Mouse (Mus musculus) lung, embryonic 14.5 days (tissue): ENCODE measurements around the gene Mbl1. TPM values are rescaled to one million over a fixed set of nuclear protein-coding genes. Genes with fewer than 3 reads are reported as not detected.
A peak's percentile ranks its signal among the peaks of the same experiment; 100 is the strongest.

Experiments
- ATAC-seq: fragments of 200-750 bp; cut with Nextera tagmentation; 2 replicates; pipeline ENCODE4 v1.8.0; 2017; ENCODE audit warnings: mild to moderate bottlenecking, moderate TSS enrichment, moderate library complexity; ENCODE audit not compliant: insufficient read depth
- DNase-seq: peaks from one replicate; pipeline ENCODE4 v3.0.0-alpha.2; 2015
- H3K27ac ChIP-seq: fragments of 300-500 bp; sonication (generic); 2 replicates; pipeline ENCODE4 v1.5.1; 2014; ENCODE audit warnings: low read depth, mild to moderate bottlenecking, moderate library complexity
- H3K27me3 ChIP-seq: fragments of 300-500 bp; sonication (generic); 2 replicates; pipeline ENCODE4 v1.6.1; 2014; ENCODE audit warnings: low read length, control low read depth; ENCODE audit not compliant: insufficient read depth
- H3K36me3 ChIP-seq: fragments of 300-500 bp; sonication (generic); 2 replicates; pipeline ENCODE4 v1.6.1; 2014; ENCODE audit warnings: control low read depth; ENCODE audit not compliant: insufficient read depth
- H3K4me1 ChIP-seq: fragments of 300-500 bp; sonication (generic); 2 replicates; pipeline ENCODE4 v1.6.1; 2014; ENCODE audit warnings: antibody characterized with exemption, control low read depth; ENCODE audit not compliant: insufficient read depth
- H3K4me2 ChIP-seq: fragments of 300-500 bp; sonication (generic); 2 replicates; pipeline ENCODE4 v1.6.1; 2014; ENCODE audit warnings: mild to moderate bottlenecking
- H3K4me3 ChIP-seq: fragments of 300-500 bp; sonication (generic); 2 replicates; pipeline ENCODE4 v1.5.1; 2014; ENCODE audit warnings: low read depth, low read length
- H3K9ac ChIP-seq: fragments of 300-500 bp; sonication (generic); 2 replicates; pipeline ENCODE4 v1.6.1; 2014
- H3K9me3 ChIP-seq: fragments of 300-500 bp; sonication (generic); 2 replicates; pipeline ENCODE4 v1.6.1; 2016; ENCODE audit warnings: low read depth, low read length, control low read depth
- CTCF ChIP-seq: IDR thresholded peaks from 2 replicates; pipeline ENCODE4 v1.5.1; 2016; ENCODE audit warnings: antibody characterized with exemption, low read depth
- WGBS: fragments of 180-500 bp; shearing (Covaris S2); extraction: QIAGEN DNeasy Blood & Tissue Kit; methylation state at CpG from one replicate; pipeline ENCODE4 v1.1.7; 2014; 5-methylcytosine and 5-hydroxymethylcytosine counted together
- polyA plus RNA-seq: library from polyadenylated mRNA; unstranded; fragments of >200 nt; fragmentation: Nextera tagmentation; extraction: Ambion mirVana; gene quantifications from 2 replicates; pipeline ENCODE4 v1.2.1, GENCODE M21; 2014

Gene Mbl1
- polyA plus RNA-seq, 1 experiment from 2014 or later, result not detected

GRCm38 (mm10) chr14:41127997-41128396, 23.3 kb upstream of the Mbl1 start:
- Histone ChIP-seq H3K27me3 (no peaks in the 10 kb centered on the region), H3K4me2 (no peak overlapping the region), H3K36me3 (no peaks in the 10 kb centered on the region), H3K4me3 (no peak overlapping the region), H3K27ac (no peak overlapping the region), H3K9ac (no peak overlapping the region), H3K9me3 (no peaks in the 10 kb centered on the region), H3K4me1 (no peaks in the 10 kb centered on the region)
- ATAC-seq (no peak), DNase-seq (peak; percentile 73)
- 16% methylated on average over 4 of the region's 4 CpGs for WGBS
- peak; percentile 71 for TF ChIP-seq CTCF

GRCm38 (mm10) chr14:41131540-41131939, 19.7 kb upstream of the Mbl1 start, which contains the start of gene Sftpa1:
TSS of gene Sftpa1 (plus strand) at chr14:41131782.
- DNase-seq, result peak; percentile 5
- Histone ChIP-seq H3K4me2 (no peak within 1 kb of the TSS), H3K36me3 (no peaks in the 10 kb centered on the region), H3K9me3 (no peaks in the 10 kb centered on the region), H3K4me3 (no peak within 1 kb of the TSS), H3K27ac (no peak within 1 kb of the TSS), H3K4me1 (no peaks in the 10 kb centered on the region), H3K27me3 (no peaks in the 10 kb centered on the region), H3K9ac (no peak within 1 kb of the TSS)
- no peak for TF ChIP-seq CTCF
- peak; percentile 38; the same call in 1 of the 2 replicates for ATAC-seq
- 52% methylated on average over 7 of the region's 7 CpGs for WGBS

GRCm38 (mm10) chr14:41137006-41137405, 14.3 kb upstream of the Mbl1 start:
- no peak overlapping the region for H3K4me2 ChIP-seq
- no peaks in the 10 kb centered on the region for H3K9me3 ChIP-seq
- no peak for TF ChIP-seq CTCF
- H3K27ac ChIP-seq, result no peak overlapping the region
- ATAC-seq (no peak), DNase-seq (peak; percentile 3)
- H3K36me3 ChIP-seq, result no peaks in the 10 kb centered on the region
- no peaks in the 10 kb centered on the region for H3K4me1 ChIP-seq
- no peak overlapping the region for H3K4me3 ChIP-seq
- no peaks in the 10 kb centered on the region for H3K27me3 ChIP-seq
- no peak overlapping the region for H3K9ac ChIP-seq

- WGBS, result 90% methylated on average over 1 of the region's 1 CpGs
- DNase-seq (no peak), ATAC-seq (no peak)
- no peak for TF ChIP-seq CTCF
- Histone ChIP-seq H3K9me3 (no peaks in the 10 kb centered on the region), H3K27ac (no peak overlapping the region), H3K4me2 (no peak overlapping the region), H3K4me1 (no peaks in the 10 kb centered on the region), H3K27me3 (no peaks in the 10 kb centered on the region), H3K9ac (no peak overlapping the region), H3K36me3 (no peaks in the 10 kb centered on the region), H3K4me3 (no peak overlapping the region)
These were observed 10.6 kb upstream of the Mbl1 start for GRCm38 (mm10) chr14:41140686-41141085.

- H3K27ac ChIP-seq, result no peak overlapping the region
- H3K4me2 ChIP-seq, result no peak overlapping the region
- no peaks in the 10 kb centered on the region for H3K36me3 ChIP-seq
- no peaks in the 10 kb centered on the region for H3K27me3 ChIP-seq
- 42% methylated on average over 6 of the region's 6 CpGs for WGBS
- no peak for TF ChIP-seq CTCF
- ATAC-seq (peak; percentile 56; the same call in 1 of the 2 replicates), DNase-seq (peak; percentile 63)
- no peak overlapping the region for H3K4me3 ChIP-seq
- H3K4me1 ChIP-seq, result no peaks in the 10 kb centered on the region
- no peak overlapping the region for H3K9ac ChIP-seq
- H3K9me3 ChIP-seq, result no peaks in the 10 kb centered on the region
These were observed 5.2 kb upstream of the Mbl1 start for GRCm38 (mm10) chr14:41146035-41146434.

- Histone ChIP-seq H3K27ac (peak overlapping the region; percentile 56; the same call in 1 of the 2 replicates), H3K4me1 (no peaks in the 10 kb centered on the region), H3K9ac (no peak overlapping the region), H3K9me3 (no peaks in the 10 kb centered on the region), H3K4me3 (no peak overlapping the region), H3K4me2 (no peak overlapping the region), H3K27me3 (no peaks in the 10 kb centered on the region), H3K36me3 (no peaks in the 10 kb centered on the region)
- 54% methylated on average over 3 of the region's 3 CpGs for WGBS
- DNase-seq (no peak), ATAC-seq (no peak)
- no peak for TF ChIP-seq CTCF
These were observed 4.3 kb upstream of the Mbl1 start for GRCm38 (mm10) chr14:41146922-41147321.

GRCm38 (mm10) chr14:41147356-41147755, 3.9 kb upstream of the Mbl1 start:
- Histone ChIP-seq H3K9ac (no peak overlapping the region), H3K4me2 (no peak overlapping the region), H3K27me3 (no peaks in the 10 kb centered on the region), H3K4me3 (no peak overlapping the region), H3K36me3 (no peaks in the 10 kb centered on the region), H3K4me1 (no peaks in the 10 kb centered on the region), H3K27ac (peak overlapping the region; percentile 56; the same call in 1 of the 2 replicates), H3K9me3 (no peaks in the 10 kb centered on the region)
- TF ChIP-seq CTCF, result no peak
- DNase-seq, result no peak
- ATAC-seq, result no peak
- 66% methylated on average over 2 of the region's 2 CpGs for WGBS

- no peak overlapping the region for H3K4me2 ChIP-seq
- no peak overlapping the region for H3K9ac ChIP-seq
- ATAC-seq (peak; percentile 60; the same call in 1 of the 2 replicates), DNase-seq (peak; percentile 9)
- no peaks in the 10 kb centered on the region for H3K4me1 ChIP-seq
- no peak overlapping the region for H3K4me3 ChIP-seq
- H3K9me3 ChIP-seq, result no peaks in the 10 kb centered on the region
- WGBS, result 49% methylated on average over 4 of the region's 4 CpGs
- TF ChIP-seq CTCF, result no peak
- no peaks in the 10 kb centered on the region for H3K36me3 ChIP-seq
- no peaks in the 10 kb centered on the region for H3K27me3 ChIP-seq
- H3K27ac ChIP-seq, result no peak overlapping the region
These were observed 8.8 kb downstream of the Mbl1 start for GRCm38 (mm10) chr14:41160076-41160475.
